Mouse (Mus musculus) spleen, adult 2 months (tissue): ENCODE results near the gene Snx30. TPM values are rescaled to one million over a fixed set of nuclear protein-coding genes. Genes with fewer than 3 reads are reported as not detected.

ENCODE experiments used
- DNase-seq, 2 experiments: peaks; one replicate each; pipeline versions ENCODE4 v3.0.0 to v3.0.0-alpha.2; 2012 to 2021; ENCODE audit warnings: low spot score in 2 of 2, low read depth in 1 of 2
- H3K27ac ChIP-seq: fragments of 200-500 bp; 2 replicates; pipeline ENCODE4 v1.5.1; 2012; ENCODE audit warnings: low read length, inconsistent platforms; ENCODE audit not compliant: insufficient read depth
- H3K27me3 ChIP-seq: fragments of 200-500 bp; 2 replicates; pipeline ENCODE4 v1.6.1; 2012; ENCODE audit warnings: mild to moderate bottlenecking, moderate library complexity, low read length, inconsistent platforms; ENCODE audit not compliant: control insufficient read depth, insufficient read depth
- H3K36me3 ChIP-seq: fragments of 200-500 bp; 2 replicates; pipeline ENCODE4 v1.6.1; 2012; ENCODE audit warnings: mild to moderate bottlenecking, low read length, inconsistent platforms; ENCODE audit not compliant: control insufficient read depth, insufficient read depth
- H3K4me1 ChIP-seq: fragments of 200-500 bp; 2 replicates; pipeline ENCODE4 v1.6.1; 2011; ENCODE audit warnings: inconsistent platforms; ENCODE audit not compliant: control insufficient read depth, insufficient read depth, insufficient read length
- H3K4me3 ChIP-seq: fragments of 200-500 bp; 2 replicates; pipeline ENCODE4 v1.5.1; 2011; ENCODE audit warnings: mild to moderate bottlenecking, inconsistent platforms; ENCODE audit not compliant: insufficient read depth, insufficient read length; ENCODE audit errors: extremely low read depth
- CTCF ChIP-seq: fragments of 200-500 bp; IDR thresholded peaks from 2 replicates; pipeline ENCODE4 v1.5.1; 2011; ENCODE audit warnings: mild to moderate bottlenecking, inconsistent platforms; ENCODE audit not compliant: insufficient read depth, insufficient read length, insufficient replicate concordance; ENCODE audit errors: extremely low read depth
- POLR2A ChIP-seq: fragments of 200-500 bp; IDR thresholded peaks from 2 replicates; pipeline ENCODE4 v1.6.1; 2011; ENCODE audit warnings: low read depth, low read length, inconsistent platforms
- WGBS: fragments of 180-500 bp; shearing (Covaris S2); methylation state at CpG from one replicate; pipeline ENCODE4 v1.1.7; 2018; 5-methylcytosine and 5-hydroxymethylcytosine counted together
- polyA plus RNA-seq: library from polyadenylated mRNA; depleted of rRNA; stranded (reverse); fragments of >200 nt; gene quantifications from 2 replicates; pipeline ENCODE4 v1.2.3, GENCODE M21; 2012

Gene Snx30
- polyA plus RNA-seq, 1 experiment: 8.8 TPM

GRCm38 (mm10) chr4:59850886-59851623 lies 45.4 kb downstream of the Snx30 start:
- Histone ChIP-seq H3K4me1 (peaks cover 3% of the 10 kb centered on the region), H3K27ac (no peak overlapping the region), H3K27me3 (no peaks in the 10 kb centered on the region), H3K4me3 (no peak overlapping the region), H3K36me3 (no peaks in the 10 kb centered on the region)
- WGBS: 92% methylated on average over 5 of the region's 5 CpGs
- TF ChIP-seq CTCF (no peak), POLR2A (no peak)
- no peak for DNase-seq

- TF ChIP-seq POLR2A (no peak), CTCF (no peak)
- DNase-seq: no peak
- Histone ChIP-seq H3K36me3 (peaks cover 1% of the 10 kb centered on the region; the same call in 1 of the 2 replicates), H3K4me3 (no peak overlapping the region), H3K27me3 (no peaks in the 10 kb centered on the region), H3K4me1 (peaks cover 3% of the 10 kb centered on the region), H3K27ac (no peak overlapping the region)
- 80% methylated on average over 7 of the region's 7 CpGs for WGBS
These were observed 47.5 kb downstream of the Snx30 start for GRCm38 (mm10) chr4:59853155-59853554.

- no peak for DNase-seq
- no peak overlapping the region for H3K27ac ChIP-seq
- H3K36me3 ChIP-seq: peaks cover 12% of the 10 kb centered on the region
- H3K4me3 ChIP-seq: no peak overlapping the region
- no peak for TF ChIP-seq POLR2A
- no peak for TF ChIP-seq CTCF
- no peaks in the 10 kb centered on the region for H3K4me1 ChIP-seq
- 85% methylated on average over 16 of the region's 16 CpGs for WGBS
- no peaks in the 10 kb centered on the region for H3K27me3 ChIP-seq
These were observed 54.2 kb downstream of the Snx30 start for GRCm38 (mm10) chr4:59859693-59860425.

- Histone ChIP-seq H3K4me1 (no peaks in the 10 kb centered on the region), H3K36me3 (peaks cover 12% of the 10 kb centered on the region)
These were observed 54.8 kb downstream of the Snx30 start for GRCm38 (mm10) chr4:59860431-59860830.

GRCm38 (mm10) chr4:59861871-59862270 lies 56.2 kb downstream of the Snx30 start:
- no peak for DNase-seq
- Histone ChIP-seq H3K4me1 (no peaks in the 10 kb centered on the region), H3K27me3 (no peaks in the 10 kb centered on the region), H3K4me3 (no peak overlapping the region), H3K27ac (no peak overlapping the region), H3K36me3 (peaks cover 12% of the 10 kb centered on the region)
- 76% methylated on average over 4 of the region's 4 CpGs for WGBS
- TF ChIP-seq POLR2A (no peak), CTCF (no peak)

More at GRCm38 (mm10) chr4:59860431-59860830, 54.8 kb downstream of the Snx30 start:
- 89% methylated on average over 2 of the region's 2 CpGs for WGBS
- no peak for DNase-seq
- Histone ChIP-seq H3K4me3 (no peak overlapping the region), H3K27me3 (no peaks in the 10 kb centered on the region), H3K27ac (no peak overlapping the region)
- TF ChIP-seq POLR2A: no peak
- no peak for TF ChIP-seq CTCF

- Histone ChIP-seq H3K4me3 (no peak overlapping the region), H3K27me3 (no peaks in the 10 kb centered on the region), H3K27ac (no peak overlapping the region), H3K4me1 (no peaks in the 10 kb centered on the region), H3K36me3 (peaks cover 12% of the 10 kb centered on the region)
- DNase-seq: no peak
- TF ChIP-seq POLR2A: no peak
- no peak for TF ChIP-seq CTCF
- 88% methylated on average over 1 of the region's 1 CpGs for WGBS
These were observed 56.7 kb downstream of the Snx30 start for GRCm38 (mm10) chr4:59862335-59862734.

GRCm38 (mm10) chr4:59863869-59864268 lies 58.2 kb downstream of the Snx30 start:
- WGBS: 33% methylated on average over 6 of the region's 6 CpGs
- H3K4me1 ChIP-seq: no peaks in the 10 kb centered on the region; the same call in 1 of the 2 replicates
- no peak for DNase-seq
- H3K4me3 ChIP-seq: no peak overlapping the region
- no peak for TF ChIP-seq CTCF
- no peak for TF ChIP-seq POLR2A
- no peaks in the 10 kb centered on the region for H3K27me3 ChIP-seq
- H3K36me3 ChIP-seq: peaks cover 8% of the 10 kb centered on the region
- no peak overlapping the region for H3K27ac ChIP-seq
